Mouse (Mus musculus) heart, postnatal 0 days (tissue): ENCODE data around the gene Gm9508. TPM values are rescaled to one million over a fixed set of nuclear protein-coding genes. Genes with fewer than 3 reads are reported as not detected.

ENCODE experiments used
- ATAC-seq: fragments of 200-750 bp; cut with Nextera tagmentation; 2 replicates; pipeline ENCODE4 v1.8.0; 2017; ENCODE audit warnings: low read depth, moderate number of reproducible peaks, moderate library complexity; ENCODE audit not compliant: insufficient read depth
- DNase-seq: peaks from one replicate; pipeline ENCODE4 v3.0.0-alpha.2; 2016; ENCODE audit warnings: low spot score
- H3K27ac ChIP-seq: fragments of 300-500 bp; sonication (generic); 2 replicates; pipeline ENCODE4 v1.5.1; 2014; ENCODE audit warnings: low read depth, mild to moderate bottlenecking
- H3K27me3 ChIP-seq: fragments of 300-500 bp; sonication (generic); 2 replicates; pipeline ENCODE4 v1.6.1; 2014; ENCODE audit warnings: low read length, mixed read lengths; ENCODE audit not compliant: control insufficient read depth, insufficient read depth
- H3K36me3 ChIP-seq: fragments of 300-500 bp; sonication (generic); replicated peaks from 2 replicates; pipeline ENCODE4 v1.6.1; 2014; ENCODE audit warnings: low read length, mixed read lengths; ENCODE audit not compliant: control insufficient read depth, insufficient read depth
- H3K4me1 ChIP-seq: fragments of 300-500 bp; sonication (generic); 2 replicates; pipeline ENCODE4 v1.6.1; 2014; ENCODE audit warnings: antibody characterized with exemption; ENCODE audit not compliant: control insufficient read depth, insufficient read depth
- H3K4me2 ChIP-seq: fragments of 300-500 bp; sonication (generic); 2 replicates; pipeline ENCODE4 v1.6.1; 2014; ENCODE audit warnings: low read depth, mild to moderate bottlenecking, low read length, moderate library complexity
- H3K4me3 ChIP-seq: fragments of 300-500 bp; sonication (generic); 2 replicates; pipeline ENCODE4 v1.5.1; 2014; ENCODE audit warnings: low read depth, low read length
- H3K9ac ChIP-seq: fragments of 300-500 bp; sonication (generic); replicated peaks from 2 replicates; pipeline ENCODE4 v1.6.1; 2014; ENCODE audit warnings: low read depth, low read length, mixed read lengths
- H3K9me3 ChIP-seq: fragments of 300-500 bp; sonication (generic); replicated peaks from 2 replicates; pipeline ENCODE4 v1.6.1; 2016; ENCODE audit warnings: low read length; ENCODE audit not compliant: control insufficient read depth
- CTCF ChIP-seq: IDR thresholded peaks from 2 replicates; pipeline ENCODE4 v1.5.1; 2016; ENCODE audit warnings: antibody characterized with exemption, control low read depth, low read depth
- EP300 ChIP-seq: IDR thresholded peaks from 2 replicates; pipeline ENCODE4 v1.6.1; 2016; ENCODE audit warnings: antibody characterized with exemption, low read depth
- WGBS: fragments of 180-500 bp; shearing (Covaris S2); extraction: QIAGEN DNeasy Blood & Tissue Kit; methylation state at CpG from one replicate; pipeline ENCODE4 v1.1.7; 2014; 5-methylcytosine and 5-hydroxymethylcytosine counted together
- polyA plus RNA-seq: library from polyadenylated mRNA; unstranded; fragments of >200 nt; fragmentation: Nextera tagmentation; extraction: Ambion mirVana; gene quantifications from 2 replicates; pipeline ENCODE4 v1.2.1, GENCODE M21; 2015
- total RNA-seq: library from RNA; depleted of rRNA; stranded (reverse); fragments of >200 nt; gene quantifications from 2 replicates; pipeline ENCODE4 v1.2.3, GENCODE M21; 2014; ENCODE audit warnings: low replicate concordance; rRNA removed

The Gm9508 gene
- total and polyA plus RNA-seq, 2 experiments from 2014 or later: not detected

DNA sequence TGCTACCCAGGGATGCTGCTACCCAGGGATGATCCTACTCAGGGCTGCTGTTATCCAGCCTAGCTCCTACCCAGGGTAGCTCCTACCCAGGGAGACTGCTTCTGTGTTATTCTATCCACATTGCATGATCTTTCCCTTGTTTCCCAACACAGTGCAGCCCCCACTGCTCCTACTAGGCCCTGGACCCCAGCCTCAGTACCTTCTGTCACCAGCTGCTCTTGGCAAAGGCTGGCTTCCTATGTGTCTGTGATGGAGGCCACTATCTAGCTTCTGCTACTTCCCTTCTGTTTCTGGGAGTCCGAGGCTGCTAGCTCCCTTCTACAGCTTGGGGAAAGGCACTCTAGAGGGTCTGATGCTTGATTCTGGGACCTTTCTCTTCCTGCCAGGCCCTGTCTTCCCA lies 49.6 kb downstream of the Gm9508 start:
- no peak overlapping the region for H3K4me2 ChIP-seq
- no peak overlapping the region for H3K27ac ChIP-seq
- DNase-seq (no peak), ATAC-seq (no peak)
- H3K4me3 ChIP-seq: no peak overlapping the region
- TF ChIP-seq CTCF (no peak), EP300 (no peak)
- 64% methylated on average over 1 of the region's 1 CpGs for WGBS
- H3K36me3 ChIP-seq: peaks cover 47% of the 10 kb centered on the region
- no peak overlapping the region for H3K9ac ChIP-seq
- no peaks in the 10 kb centered on the region for H3K9me3 ChIP-seq
- H3K4me1 ChIP-seq: no peaks in the 10 kb centered on the region
- no peaks in the 10 kb centered on the region for H3K27me3 ChIP-seq

Other genes with a start within 250 kb of the Gm9508 start
- 18.1 and 32.1 TPM in 2 replicates for gene Fam207a, start 181.4 kb downstream of the Gm9508 start, total RNA-seq
- gene Fam207a, start 181.4 kb downstream of the Gm9508 start, polyA plus RNA-seq: 16.1 and 16.2 TPM in 2 replicates
- gene Itgb2, start 167.0 kb downstream of the Gm9508 start, total RNA-seq: 0.69 and 12.2 TPM in 2 replicates
- gene Itgb2, start 167.0 kb downstream of the Gm9508 start, polyA plus RNA-seq: 1.4 and 1.5 TPM in 2 replicates
- gene Pttg1ip, start 115.5 kb downstream of the Gm9508 start, total RNA-seq: 117 and 163 TPM in 2 replicates
- gene Pttg1ip, start 115.5 kb downstream of the Gm9508 start, polyA plus RNA-seq: 117 and 119 TPM in 2 replicates
- gene Sumo3, start 91.1 kb downstream of the Gm9508 start, total RNA-seq: 112 and 128 TPM in 2 replicates
- 121 and 128 TPM in 2 replicates for gene Sumo3, start 91.1 kb downstream of the Gm9508 start, polyA plus RNA-seq
- gene Gm49325, start 91.0 kb downstream of the Gm9508 start, total RNA-seq: not detected in 2 replicates
- 6.8 and 13.7 TPM in 2 replicates for gene Gm49325, start 91.0 kb downstream of the Gm9508 start, polyA plus RNA-seq
- gene Ube2g2, start 75.0 kb downstream of the Gm9508 start, total RNA-seq: 54.1 and 56.4 TPM in 2 replicates
- gene Ube2g2, start 75.0 kb downstream of the Gm9508 start, polyA plus RNA-seq: 69.7 and 71.8 TPM in 2 replicates
- gene Tspear, start 10.7 kb downstream of the Gm9508 start, total RNA-seq: 1.1 TPM in 1 of 2 replicates, not detected in the other
- not detected in 2 replicates for gene Tspear, start 10.7 kb downstream of the Gm9508 start, polyA plus RNA-seq
- gene Gm19402, start 6.5 kb downstream of the Gm9508 start, total RNA-seq: not detected in 2 replicates
- not detected in 2 replicates for gene Gm19402, start 6.5 kb downstream of the Gm9508 start, polyA plus RNA-seq
- gene Gm10272, start 9.4 kb upstream of the Gm9508 start, total RNA-seq: not detected in 2 replicates
- gene Gm10272, start 9.4 kb upstream of the Gm9508 start, polyA plus RNA-seq: not detected in 2 replicates
- gene Gm10024, start 14.2 kb upstream of the Gm9508 start, total RNA-seq: not detected in 2 replicates
- gene Gm10024, start 14.2 kb upstream of the Gm9508 start, polyA plus RNA-seq: not detected in 2 replicates
- gene Gm10142, start 18.6 kb upstream of the Gm9508 start, total RNA-seq: not detected in 2 replicates
- gene Gm10142, start 18.6 kb upstream of the Gm9508 start, polyA plus RNA-seq: not detected in 2 replicates
- not detected in 2 replicates for gene Krtap12-1, start 23.4 kb upstream of the Gm9508 start, total RNA-seq
- gene Krtap12-1, start 23.4 kb upstream of the Gm9508 start, polyA plus RNA-seq: not detected in 2 replicates
- not detected in 2 replicates for gene Gm10100, start 29.3 kb upstream of the Gm9508 start, total RNA-seq
- gene Gm10100, start 29.3 kb upstream of the Gm9508 start, polyA plus RNA-seq: not detected in 2 replicates
- gene Gm18596, start 45.4 kb upstream of the Gm9508 start, total RNA-seq: not detected in 2 replicates
- gene Gm18596, start 45.4 kb upstream of the Gm9508 start, polyA plus RNA-seq: not detected in 2 replicates
- not detected in 2 replicates for gene Gm9736, start 54.1 kb upstream of the Gm9508 start, total RNA-seq
- not detected in 2 replicates for gene Gm9736, start 54.1 kb upstream of the Gm9508 start, polyA plus RNA-seq
- not detected in 2 replicates for gene Gm3233, start 62.4 kb upstream of the Gm9508 start, total RNA-seq
- not detected in 2 replicates for gene Gm3233, start 62.4 kb upstream of the Gm9508 start, polyA plus RNA-seq
- gene Gm3238, start 74.1 kb upstream of the Gm9508 start, total RNA-seq: not detected in 2 replicates
- gene Gm3238, start 74.1 kb upstream of the Gm9508 start, polyA plus RNA-seq: not detected in 2 replicates
- gene Gm7138, start 79.7 kb upstream of the Gm9508 start, total RNA-seq: not detected in 2 replicates
- gene Gm7138, start 79.7 kb upstream of the Gm9508 start, polyA plus RNA-seq: not detected in 2 replicates
- gene Gm3250, start 85.3 kb upstream of the Gm9508 start, total RNA-seq: not detected in 2 replicates
- gene Gm3250, start 85.3 kb upstream of the Gm9508 start, polyA plus RNA-seq: not detected in 2 replicates
- gene Gm7137, start 91.0 kb upstream of the Gm9508 start, total RNA-seq: not detected in 2 replicates
- gene Gm7137, start 91.0 kb upstream of the Gm9508 start, polyA plus RNA-seq: not detected in 2 replicates
- gene Gm9639, start 97.8 kb upstream of the Gm9508 start, total RNA-seq: not detected in 2 replicates
- gene Gm9639, start 97.8 kb upstream of the Gm9508 start, polyA plus RNA-seq: not detected in 2 replicates
- gene Gm19668, start 101.9 kb upstream of the Gm9508 start, total RNA-seq: not detected in 2 replicates
- gene Gm19668, start 101.9 kb upstream of the Gm9508 start, polyA plus RNA-seq: not detected in 2 replicates
- gene Gm9507, start 114.6 kb upstream of the Gm9508 start, total RNA-seq: not detected in 2 replicates
- gene Gm9507, start 114.6 kb upstream of the Gm9508 start, polyA plus RNA-seq: not detected in 2 replicates
- not detected in 2 replicates for gene Gm2696, start 117.4 kb upstream of the Gm9508 start, total RNA-seq
- not detected in 2 replicates for gene Gm2696, start 117.4 kb upstream of the Gm9508 start, polyA plus RNA-seq
- gene Krtap10-4, start 129.9 kb upstream of the Gm9508 start, total RNA-seq: not detected in 2 replicates
- not detected in 2 replicates for gene Krtap10-4, start 129.9 kb upstream of the Gm9508 start, polyA plus RNA-seq
- not detected in 2 replicates for gene Krtap10-10, start 138.7 kb upstream of the Gm9508 start, total RNA-seq
- gene Krtap10-10, start 138.7 kb upstream of the Gm9508 start, polyA plus RNA-seq: not detected in 2 replicates
- not detected in 2 replicates for gene Gm36176, start 149.6 kb upstream of the Gm9508 start, total RNA-seq
- not detected in 2 replicates for gene Gm36176, start 149.6 kb upstream of the Gm9508 start, polyA plus RNA-seq
- gene Gm10318, start 155.6 kb upstream of the Gm9508 start, total RNA-seq: not detected in 2 replicates
- gene Gm10318, start 155.6 kb upstream of the Gm9508 start, polyA plus RNA-seq: not detected in 2 replicates
- gene Gm3285, start 164.7 kb upstream of the Gm9508 start, total RNA-seq: not detected in 2 replicates
- gene Gm3285, start 164.7 kb upstream of the Gm9508 start, polyA plus RNA-seq: not detected in 2 replicates
- 0.08 and 2.5 TPM in 2 replicates for gene Lrrc3, start 205.3 kb upstream of the Gm9508 start, total RNA-seq
- gene Lrrc3, start 205.3 kb upstream of the Gm9508 start, polyA plus RNA-seq: 0.54 and 0.63 TPM in 2 replicates